Mouse (Mus musculus): ENCODE measurements around the gene Gm7544.
"Not testable (repeated sequence)": the region's sequence is repeated elsewhere in the genome, so short reads cannot be mapped to it uniquely, and the experiment has no call there.

GRCm38 (mm10) chr1:82955913-82956312, at the start of gene Gm7544:
- not testable (repeated sequence) for TF ChIP-seq CTCF (IDR thresholded peaks at IDR 0.05; ENCODE audit: low read depth); EP300 (optimal IDR thresholded peaks at IDR 0.05)
